8 mouse cellular contexts compared by ENCODE assay signal in the genomic region with DNA sequence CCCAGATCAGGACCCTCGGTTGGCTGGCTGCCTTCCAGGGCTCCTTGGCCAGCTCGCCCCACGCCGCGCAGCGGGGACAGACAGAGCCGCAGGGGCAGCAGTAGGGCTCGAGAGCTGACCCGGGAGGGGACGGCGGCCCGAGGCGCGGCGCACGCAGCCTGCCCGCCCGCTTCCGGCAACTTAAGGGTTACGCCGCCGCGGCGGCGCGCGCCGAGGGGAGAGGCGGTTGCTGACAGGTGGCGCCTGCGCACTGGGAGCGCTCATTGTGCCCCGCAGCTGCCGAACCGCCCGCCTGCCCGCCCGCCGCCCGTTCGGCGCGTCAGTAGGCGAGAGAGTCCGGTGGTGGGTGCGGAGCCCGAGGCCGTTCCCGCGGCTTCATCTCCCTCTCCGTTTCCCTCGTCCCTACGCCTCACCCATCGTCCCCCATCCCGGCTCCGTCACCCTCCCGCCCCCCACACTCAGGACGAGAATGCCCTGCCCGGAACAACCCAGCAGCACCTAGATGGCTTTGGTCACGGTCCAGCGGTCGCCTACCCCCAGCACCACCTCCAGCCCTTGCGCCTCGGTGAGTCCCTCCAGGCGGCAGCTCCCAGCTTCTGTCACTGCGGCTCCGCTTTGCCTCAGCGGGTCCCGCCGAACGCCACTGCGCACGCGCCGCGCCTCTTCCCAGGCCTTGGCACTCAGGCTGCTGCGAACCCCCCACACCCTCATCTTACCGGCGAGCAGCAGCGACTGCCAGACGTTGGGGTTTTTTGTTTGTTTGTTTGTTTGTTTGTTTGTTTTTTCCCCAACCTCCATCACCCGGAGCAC. TPM values are rescaled to one million over a fixed set of nuclear protein-coding genes. Genes with fewer than 3 reads are reported as not detected.
DNase-seq lines count a peak whose midpoint lies in the region; ATAC-seq lines count a peak whose summit lies in the region.

A gene (plus strand): TSS at position 337 of the 810 bp plus-strand sequence.

- intact Hi-C loops in left cerebral cortex, postnatal 10 days (cut with DNase I) = loop anchor here (2.0 to 5.0 kb wide), 2 partner anchors 93 to 226 kb away; no protein-coding TSS in a partner anchor

- peak; percentile 76 for DNase-seq in adrenal gland, adult 18-20 months (ENCODE audit: low spot score in 2 of 2)
- peak; percentile 93 for DNase-seq in embryo, embryonic 10.5 days (ENCODE audit: low spot score)
- DNase-seq in gastrocnemius, postnatal 25 days = peak; percentile 83
- peak; percentile 61 to 91 for DNase-seq in left cerebral cortex, postnatal 10 days (ENCODE audit: extremely low spot score in 1 of 2, low spot score in 2 of 2)
- peak; percentile 83 for DNase-seq in right cerebral cortex, postnatal 14 days
- peak; percentile 76 for DNase-seq in urinary bladder, postnatal 25 days (ENCODE audit: low spot score)

- ATAC-seq in inflammation-experienced regulatory T-cells, adult 6 months = peak; percentile 70
- ATAC-seq in megakaryocyte progenitor cell, adult 5-6 weeks (replicated peaks; ENCODE audit: poor library complexity) = peak; percentile 71

RNA-seq across cellular contexts. Expression of the gene that starts here (rescaled TPM):
- total RNA-seq in adrenal gland, adult 18-20 months (2021) = 10 to 100 TPM; 19.5 to 22.3 TPM
- total RNA-seq in gastrocnemius, postnatal 25 days (2021) = 10 to 100 TPM; 35.3 to 44.3 TPM
- polyA plus RNA-seq in inflammation-experienced regulatory T-cells, adult 6 months (2017; shearing (Covaris generic)) = 100 to 1,000 TPM in 1 of 3 experiments, 10 to 100 TPM in 2; 41.1 to 101 (median 73.4) TPM
- total RNA-seq in left cerebral cortex, postnatal 10 days (2021) = 10 to 100 TPM; 46.9 to 49.6 TPM
- total RNA-seq in megakaryocyte progenitor cell, adult 5-6 weeks (2015) = 25.5 and 26.6 TPM in 2 replicates
- 14.7 and 20.9 TPM in 2 replicates for total RNA-seq in megakaryocyte progenitor cell, adult 5-6 weeks (2017)

Comparison
In these comparisons a context has a peak if more than half of its experiments do, and no peak if none do; other contexts are left out.
1. Peak in every context shown above with its lines: DNase-seq and ATAC-seq.